26 mouse cellular contexts compared by ENCODE assay signal in the genomic region with DNA sequence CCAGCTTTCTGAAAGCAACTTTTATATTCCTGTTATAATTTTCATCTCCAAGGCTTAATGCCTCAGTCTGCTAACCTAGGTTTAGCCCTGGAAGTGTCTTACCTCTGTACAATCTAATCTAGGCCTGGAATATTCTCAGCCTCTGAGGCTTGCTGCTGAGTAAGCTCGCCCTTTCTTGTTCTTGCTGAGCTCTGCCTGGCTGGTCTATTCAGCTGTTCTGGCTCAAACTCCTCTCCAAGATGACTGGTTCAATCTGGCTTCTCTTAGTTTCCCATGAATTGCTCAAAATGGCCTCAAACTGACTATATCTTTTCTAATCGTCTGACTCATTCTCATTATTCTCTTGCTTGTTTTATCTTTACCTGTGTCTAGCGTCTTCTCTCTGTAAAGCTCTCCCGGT.
DNase-seq lines count a peak whose midpoint lies in the region; ATAC-seq lines count a peak whose summit lies in the region.
"Had no signal": no experiment of that assay in that cellular context is flagged by ENCODE, and none has a peak within 500 bp of the region (broad histone marks: within the 10 kb centered on the region; RNA-seq: fewer than 3 reads in every experiment).

No protein-coding gene starts in this region.

- ATAC-seq in forebrain, embryonic 15.5 days (replicated peaks): no peak
- ATAC-seq in heart, embryonic 13.5 days (ENCODE audit: extremely low read depth, insufficient number of reproducible peaks, low FRiP score, low TSS enrichment): no peak
- ATAC-seq: CD4-positive, CD25-positive, alpha-beta regulatory T cell, adult 4 months; forebrain, embryonic 16.5 days; hindbrain, embryonic 16.5 days; inflammation-experienced regulatory T-cells, adult 6 months; intestine, postnatal 0 days; Patski had no signal

- H3K36me3 ChIP-seq in forebrain, embryonic 10.5 days (replicated peaks): no peaks in the 10 kb centered on the region
- no peaks in the 10 kb centered on the region for H3K36me3 ChIP-seq in forebrain, embryonic 15.5 days
- 0 out of 2 replicates have a peak, but pooled peaks cover 3% of the 10 kb centered on the region for H3K36me3 ChIP-seq in heart, embryonic 13.5 days
- H3K36me3 ChIP-seq: embryonic facial prominence, embryonic 15.5 days; hindbrain, embryonic 12.5 days had no signal

- no peaks in the 10 kb centered on the region for H3K27me3 ChIP-seq in forebrain, embryonic 10.5 days (ENCODE audit: poor library complexity, severe bottlenecking)
- no peaks in the 10 kb centered on the region for H3K27me3 ChIP-seq in forebrain, embryonic 15.5 days
- no peaks in the 10 kb centered on the region for H3K27me3 ChIP-seq in heart, embryonic 13.5 days (replicated peaks)
- H3K27me3 ChIP-seq: embryonic facial prominence, embryonic 15.5 days; hindbrain, embryonic 12.5 days; Patski had no signal

- H3K27ac ChIP-seq in forebrain, embryonic 10.5 days: peak overlapping the region; percentile 77; the same call in 1 of the 2 replicates
- H3K27ac ChIP-seq in forebrain, embryonic 15.5 days (replicated peaks): no peak overlapping the region
- H3K27ac ChIP-seq in heart, embryonic 13.5 days (replicated peaks): peak overlapping the region; percentile 31
- H3K27ac ChIP-seq: embryonic facial prominence, embryonic 15.5 days; hindbrain, embryonic 12.5 days had no signal

- H3K9me3 ChIP-seq in forebrain, embryonic 10.5 days: peaks cover 6% of the 10 kb centered on the region; the same call in 1 of the 2 replicates
- H3K9me3 ChIP-seq in forebrain, embryonic 15.5 days: no peaks in the 10 kb centered on the region
- H3K9me3 ChIP-seq in heart, embryonic 13.5 days: 0 out of 2 replicates have a peak, but pooled peaks cover 4% of the 10 kb centered on the region
- H3K9me3 ChIP-seq: embryonic facial prominence, embryonic 15.5 days; hindbrain, embryonic 12.5 days had no signal

- 83% methylated on average over 4 of the region's 4 CpGs for WGBS in forebrain, embryonic 10.5 days
- WGBS in forebrain, embryonic 15.5 days: 82% methylated on average over 4 of the region's 4 CpGs
- 67% methylated on average over 4 of the region's 4 CpGs for WGBS in heart, embryonic 13.5 days

- no peak for DNase-seq in forebrain, embryonic 10.5 days (ENCODE audit: extremely low spot score, low spot score)
- DNase-seq in heart, postnatal 4 days: no peak
- peak; percentile 7 to 32 for DNase-seq in layer of hippocampus, adult 18-20 months (ENCODE audit: low spot score in 2 of 2)
- no peak for DNase-seq in layer of hippocampus, postnatal 10 days (ENCODE audit: low spot score in 2 of 2)
- DNase-seq in ES-CJ7 (ENCODE audit: low read depth, low spot score): peak; percentile 50
- no peak for DNase-seq in lung, postnatal 10 days
- DNase-seq: adrenal gland, adult 8-10 months; adrenal gland, postnatal 36 days; B cell, adult 2 months; cerebellum, adult 11 months; cerebellum, adult 8-10 months; cerebellum, postnatal 14 days; embryo, embryonic 11 days; gastrocnemius, postnatal 10 days; heart, postnatal 36 days had no signal

- H3K4me1 ChIP-seq in forebrain, embryonic 10.5 days: peaks cover 42% of the 10 kb centered on the region
- H3K4me1 ChIP-seq in forebrain, embryonic 15.5 days: peaks cover 9% of the 10 kb centered on the region
- peaks cover 46% of the 10 kb centered on the region for H3K4me1 ChIP-seq in heart, embryonic 13.5 days
- H3K4me1 ChIP-seq: embryonic facial prominence, embryonic 15.5 days had no signal

- H3K9ac ChIP-seq in forebrain, embryonic 15.5 days (replicated peaks): no peak overlapping the region
- no peak overlapping the region for H3K9ac ChIP-seq in heart, embryonic 13.5 days
- H3K9ac ChIP-seq: embryonic facial prominence, embryonic 15.5 days; hindbrain, embryonic 12.5 days had no signal

- no peak overlapping the region for H3K4me3 ChIP-seq in forebrain, embryonic 10.5 days
- no peak overlapping the region for H3K4me3 ChIP-seq in forebrain, embryonic 15.5 days
- no peak overlapping the region for H3K4me3 ChIP-seq in heart, embryonic 13.5 days
- H3K4me3 ChIP-seq: embryonic facial prominence, embryonic 15.5 days; erythroblast, embryonic 14.5 days; hindbrain, embryonic 12.5 days had no signal

- H3K4me2 ChIP-seq in forebrain, embryonic 15.5 days (replicated peaks): no peak overlapping the region
- no peak overlapping the region for H3K4me2 ChIP-seq in heart, embryonic 13.5 days
- H3K4me2 ChIP-seq: embryonic facial prominence, embryonic 15.5 days; hindbrain, embryonic 12.5 days had no signal

Comparison
In these comparisons a context has a peak if more than half of its experiments do, and no peak if none do; other contexts are left out.
1. DNase-seq: peak in layer of hippocampus, adult 18-20 months (2 of 2) and ES-CJ7 (single experiment); none in forebrain, embryonic 10.5 days (single experiment), heart, postnatal 4 days (single experiment), layer of hippocampus, postnatal 10 days (0 of 2) and lung, postnatal 10 days (single experiment).